Mouse (Mus musculus): ENCODE results near the gene Vdac2.

Vdac2 gene

DNA sequence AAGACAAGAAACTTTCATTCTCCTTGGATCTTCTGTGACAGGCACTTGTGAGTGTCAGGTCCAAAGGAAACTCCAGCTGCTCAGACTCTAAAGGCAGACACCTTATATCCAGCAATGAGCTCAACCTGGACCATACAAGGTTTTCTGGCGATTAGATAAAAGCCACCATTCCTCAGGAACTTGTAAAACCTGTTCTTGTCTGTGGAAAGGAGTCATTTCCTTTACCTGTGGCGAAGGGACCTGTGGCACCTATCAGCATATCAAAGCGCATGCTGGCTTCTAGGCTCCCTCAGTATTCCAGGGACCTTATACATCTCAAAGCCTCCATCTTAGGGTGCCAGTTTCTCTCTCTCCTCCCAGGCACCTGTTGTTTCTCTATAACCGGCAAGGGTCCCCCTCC, 7.6 kb upstream of the Vdac2 start:
- no peak for DNase-seq (ENCODE audit: low read depth, low spot score)

DNA sequence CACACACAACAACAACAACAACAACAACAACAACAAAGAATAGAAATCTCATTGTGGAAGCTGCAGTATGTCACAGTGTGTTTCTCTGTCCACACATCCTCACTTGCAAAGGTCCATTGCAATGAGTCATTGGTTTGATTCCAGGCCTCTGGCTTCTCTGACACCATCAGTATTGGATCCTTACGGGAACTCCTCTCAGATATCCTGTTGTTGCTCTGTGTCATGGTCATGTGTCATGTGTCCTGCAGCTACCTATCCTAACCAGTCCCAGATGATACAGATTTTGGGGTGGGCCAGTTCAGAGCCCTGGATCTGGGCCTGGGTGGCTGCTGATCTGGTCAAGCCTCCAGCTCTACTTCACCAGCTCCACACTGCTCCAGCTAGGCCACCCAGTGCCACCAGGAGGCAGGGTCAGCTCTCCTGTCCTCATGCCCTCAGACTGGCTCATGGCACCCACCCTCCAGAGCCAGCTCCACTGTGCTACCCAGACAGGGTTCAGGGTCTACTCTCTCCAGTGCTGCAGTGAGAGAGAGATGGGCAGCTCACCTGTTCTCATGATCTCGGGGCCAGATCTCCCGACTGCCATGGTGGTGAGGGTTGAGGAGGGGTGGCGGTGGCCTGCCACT, 4.0 kb upstream of the Vdac2 start:
- no peak for DNase-seq (ENCODE audit: low read depth, low spot score)

DNA sequence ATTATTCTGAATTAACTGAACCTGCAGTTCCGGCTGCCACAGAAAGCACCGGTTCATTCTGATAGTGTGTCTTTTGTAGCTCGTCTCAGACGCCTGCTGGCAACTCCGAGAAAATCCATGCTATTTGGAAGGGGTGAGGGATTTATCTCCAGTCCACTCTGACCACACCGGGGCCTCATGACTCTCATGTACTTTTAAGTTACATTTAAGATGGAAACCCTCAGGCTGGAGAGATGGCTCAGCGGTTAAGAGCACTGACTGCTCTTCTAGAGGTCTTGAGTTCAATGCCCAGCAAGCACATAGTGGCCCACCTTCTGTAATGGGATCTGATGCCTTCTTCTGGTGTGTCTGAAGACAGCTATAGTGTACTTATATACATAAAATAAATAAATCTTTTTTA, 2.7 kb upstream of the Vdac2 start:
- no peak for DNase-seq (ENCODE audit: low read depth, low spot score)

DNA sequence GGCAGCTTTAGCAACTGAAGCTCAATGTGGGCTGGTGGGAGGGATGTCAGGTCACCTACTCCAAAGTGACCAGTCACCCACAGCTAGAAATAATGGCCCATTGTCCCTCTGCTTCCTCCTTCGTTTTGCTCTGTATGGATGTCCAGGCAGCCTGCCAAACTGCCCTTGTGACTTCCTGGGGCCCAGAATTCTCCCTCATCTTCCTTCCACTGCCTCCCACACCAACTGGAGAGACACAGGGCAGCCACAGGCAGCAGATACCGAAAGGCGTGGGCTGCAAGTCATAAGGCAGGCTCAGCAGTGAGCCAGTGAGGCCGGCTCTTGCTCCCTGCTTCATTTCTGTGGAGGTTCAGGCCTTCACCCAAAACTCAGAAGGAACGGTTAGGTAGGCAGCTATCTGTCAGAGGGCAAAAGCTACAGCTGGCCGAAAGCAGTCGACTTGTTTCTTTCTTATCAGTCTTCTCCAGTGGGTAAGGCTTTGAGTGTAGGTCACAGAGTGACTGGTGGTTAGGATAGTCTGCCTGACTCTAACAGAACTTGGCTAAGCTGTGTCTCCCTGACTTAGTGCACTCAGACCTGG, 2.2 kb upstream of the Vdac2 start:
- no peak for DNase-seq (ENCODE audit: low read depth, low spot score)

DNA sequence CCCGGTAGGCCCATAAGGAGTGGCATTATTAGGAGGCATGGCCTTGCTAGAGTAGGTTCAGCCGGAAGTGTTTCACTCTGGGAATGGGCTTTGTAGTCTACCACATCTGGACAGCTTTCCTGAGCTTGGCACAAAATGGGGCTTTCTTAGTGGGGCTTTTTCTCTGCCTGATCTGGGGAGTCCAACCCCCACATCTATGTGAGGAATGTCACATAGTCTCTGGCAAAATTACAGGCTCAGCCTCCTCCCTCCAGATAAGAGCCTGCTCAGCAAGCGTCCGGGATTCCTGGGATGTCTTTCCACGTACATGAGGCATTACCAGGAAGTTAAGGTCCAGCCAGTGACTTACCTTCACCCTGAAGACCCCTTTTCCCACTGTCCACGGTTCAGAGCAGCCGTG, 1.1 kb upstream of the Vdac2 start:
- DNase-seq (ENCODE audit: low read depth, low spot score): no peak

DNA sequence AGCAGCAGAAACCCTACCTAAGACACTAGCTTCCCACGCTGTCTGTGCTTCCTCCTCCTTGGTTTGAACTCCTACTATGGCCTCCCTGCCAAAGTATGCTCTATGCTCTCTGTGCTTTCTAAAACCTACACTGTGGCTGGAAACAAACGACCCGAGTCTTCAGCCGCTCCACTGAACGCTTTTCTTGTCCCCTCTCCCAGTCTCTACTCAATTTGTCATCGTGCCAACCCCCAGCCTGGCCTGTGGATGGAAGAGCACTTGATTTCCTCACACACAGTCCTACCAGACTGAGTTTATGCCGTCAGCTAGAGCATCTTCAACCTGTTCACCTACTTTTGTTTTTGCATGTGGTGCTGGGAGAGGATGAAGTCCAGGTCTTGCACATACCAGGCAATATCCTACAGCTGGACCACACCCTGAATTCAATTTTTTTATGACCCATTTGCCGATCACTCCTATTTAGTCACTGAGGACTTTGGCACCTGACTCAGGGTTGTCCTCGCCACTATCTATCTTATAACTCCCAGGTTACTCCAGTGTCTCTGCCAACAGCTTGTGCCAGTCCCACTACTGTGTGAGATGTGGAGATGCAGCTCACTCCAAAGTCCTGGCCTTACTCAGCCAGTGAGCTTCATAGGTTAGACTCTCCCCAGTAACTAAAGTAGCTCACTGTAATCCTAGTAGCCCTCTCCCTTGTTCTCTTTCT, 901 bp downstream of the Vdac2 start:
- DNase-seq (ENCODE audit: low read depth, low spot score): no peak

DNA sequence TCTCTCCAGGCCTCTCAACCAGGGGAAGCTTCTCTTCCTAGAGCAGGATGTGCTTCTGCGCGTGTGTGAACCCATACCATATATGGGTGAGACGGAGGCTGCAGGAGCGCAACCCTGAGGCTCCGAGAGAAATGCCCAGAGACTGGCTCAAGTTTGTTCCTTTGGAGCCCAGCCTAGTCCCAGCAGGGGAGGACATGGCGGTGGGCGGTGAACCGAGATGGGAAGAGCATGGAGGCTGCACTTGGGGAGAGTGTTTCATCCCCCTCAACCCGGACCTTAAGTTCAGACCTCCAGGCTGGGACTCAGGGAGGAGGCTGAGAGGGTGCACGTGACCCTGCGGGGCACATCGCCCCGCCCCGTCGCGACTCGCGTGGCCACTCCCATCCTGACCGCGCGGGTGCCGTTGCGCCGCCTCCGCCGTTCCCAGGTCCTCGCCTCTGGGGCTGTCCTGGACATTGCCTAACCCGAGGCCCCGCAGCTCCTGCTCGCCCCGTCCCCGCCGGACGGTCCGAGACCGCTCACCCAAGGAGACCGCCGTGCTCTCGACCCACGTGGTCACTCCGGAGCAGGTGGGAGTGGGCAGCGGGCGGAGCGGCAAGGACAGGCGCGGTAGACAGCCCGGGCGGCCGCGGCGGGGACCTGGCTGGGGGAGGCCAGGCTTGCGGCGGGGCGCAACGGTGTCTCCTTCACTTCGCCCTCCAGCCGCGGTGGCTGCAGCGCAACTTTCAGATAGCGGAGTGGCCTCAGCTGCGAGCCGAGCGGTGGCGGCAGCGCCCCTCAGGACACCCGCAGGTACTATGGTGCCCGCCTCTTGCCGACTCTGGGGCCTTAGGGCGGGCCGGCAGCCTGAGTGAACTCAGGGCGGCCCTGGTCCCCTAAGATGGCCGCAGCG, 6.1 kb downstream of the Vdac2 start:
- DNase-seq (ENCODE audit: low read depth, low spot score): peak; percentile 98

DNA sequence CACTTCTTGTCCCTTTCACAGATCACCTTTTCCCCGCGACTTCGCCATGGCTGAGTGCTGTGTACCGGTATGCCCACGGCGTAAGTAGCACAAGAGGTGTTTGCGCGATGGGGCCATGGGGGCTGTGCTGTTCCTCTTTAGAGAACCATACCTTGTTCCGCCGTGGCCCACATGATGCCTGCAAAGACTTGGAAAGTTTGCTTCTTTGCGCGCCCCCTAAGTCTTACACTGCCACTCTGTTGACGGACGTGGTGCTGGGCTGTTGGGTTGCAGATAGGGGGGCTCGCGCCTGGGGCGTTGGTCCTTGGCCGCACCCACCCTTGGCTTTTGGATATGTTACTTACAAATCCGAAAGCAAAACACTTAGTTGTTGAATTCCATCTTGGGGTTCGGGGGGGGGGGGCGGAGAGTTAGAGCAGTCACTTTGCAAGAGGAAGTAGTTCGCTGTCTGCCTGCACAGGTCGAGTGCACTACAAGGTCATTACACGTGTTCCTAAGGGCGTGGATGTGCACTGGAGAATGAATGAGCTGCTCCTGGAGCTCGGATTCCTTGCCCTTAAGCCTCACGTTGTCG, 6.9 kb downstream of the Vdac2 start:
- DNase-seq (ENCODE audit: low read depth, low spot score): peak; percentile 59

DNA sequence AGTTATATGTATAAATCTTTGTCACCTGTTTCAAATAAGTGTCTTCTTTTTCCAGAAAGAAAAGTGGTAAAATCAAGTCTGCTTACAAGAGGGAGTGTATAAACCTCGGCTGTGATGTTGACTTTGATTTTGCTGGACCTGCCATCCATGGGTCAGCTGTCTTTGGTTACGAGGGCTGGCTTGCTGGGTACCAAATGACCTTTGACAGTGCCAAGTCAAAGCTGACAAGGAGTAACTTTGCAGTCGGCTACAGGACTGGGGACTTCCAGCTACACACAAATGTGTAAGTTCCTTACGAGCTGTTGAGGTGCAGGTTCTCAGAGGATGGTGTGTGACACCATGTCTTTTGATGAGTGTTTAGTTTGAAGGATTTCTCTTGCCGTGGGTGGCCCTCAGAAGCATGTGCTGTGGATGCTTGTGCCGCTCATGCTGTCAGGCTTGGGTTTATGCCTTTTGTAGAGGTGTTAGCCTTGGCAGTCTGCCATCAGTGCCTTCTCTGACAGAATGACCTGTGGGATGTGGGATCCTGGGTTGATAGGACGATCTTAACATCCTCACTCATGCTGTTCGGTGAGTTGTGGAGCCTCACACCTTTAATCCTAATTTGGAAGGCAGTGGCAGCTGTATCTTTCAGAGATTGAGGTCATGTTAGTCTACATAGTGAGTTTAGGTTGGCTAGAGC, 13.4 kb downstream of the Vdac2 start:
- no peak for DNase-seq (ENCODE audit: low read depth, low spot score)

DNA sequence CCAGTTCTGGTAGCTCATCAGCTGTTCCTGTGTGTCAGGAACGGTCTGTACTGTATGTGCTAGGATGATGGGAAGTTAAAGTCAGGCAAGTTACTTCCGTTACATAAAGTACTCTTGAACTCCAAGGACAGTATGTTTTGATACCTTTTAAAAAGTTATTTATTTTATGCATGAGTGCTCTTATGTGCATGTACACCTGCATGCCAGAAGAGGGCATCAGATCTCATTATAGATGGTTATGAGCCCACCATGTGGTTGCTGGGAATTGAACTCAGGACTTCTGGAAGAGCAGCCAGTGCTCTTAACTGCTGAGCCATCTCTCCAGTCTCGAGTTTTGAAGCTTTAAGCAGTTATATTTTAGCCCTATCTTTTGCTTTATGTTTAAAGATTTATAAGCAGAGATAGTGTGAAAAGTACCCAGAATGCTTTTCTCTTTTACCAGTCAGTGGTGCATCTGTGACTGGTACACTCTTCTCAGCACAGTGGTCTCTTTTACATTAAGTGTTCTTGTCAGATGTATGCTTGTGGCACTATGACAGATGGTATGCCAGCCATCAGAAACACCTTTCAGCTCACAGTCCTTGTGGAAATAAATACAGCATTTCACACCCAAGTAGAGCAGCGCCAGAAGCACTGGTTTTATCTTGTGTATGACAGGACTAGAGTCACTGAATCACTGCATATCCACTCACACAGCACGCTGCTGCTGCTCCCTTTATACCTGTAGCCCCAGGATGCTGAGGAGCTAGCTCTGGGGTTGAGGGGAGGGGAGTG, 17.0 kb downstream of the Vdac2 start:
- DNase-seq (ENCODE audit: low read depth, low spot score): no peak

DNA sequence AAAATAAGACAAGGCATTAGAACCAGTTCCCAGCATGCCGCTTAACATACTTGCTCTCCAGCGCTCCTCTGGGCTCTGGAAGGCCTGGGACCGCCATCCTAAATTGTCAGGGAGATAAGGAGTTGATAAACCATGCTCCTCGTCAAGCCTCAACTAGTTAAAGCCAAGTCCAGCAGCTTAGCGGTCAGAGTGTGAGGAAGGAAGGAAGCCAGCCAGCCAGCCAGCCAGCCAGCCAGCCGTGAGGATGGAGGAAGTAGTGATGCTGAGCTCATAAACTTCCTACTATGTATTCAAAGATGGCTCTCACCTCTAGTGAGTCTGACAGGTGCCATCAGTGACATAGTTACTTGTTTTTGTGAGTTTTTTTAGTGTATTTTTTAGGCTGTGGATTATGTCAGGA, 18.2 kb downstream of the Vdac2 start:
- DNase-seq (ENCODE audit: low read depth, low spot score): no peak

DNA sequence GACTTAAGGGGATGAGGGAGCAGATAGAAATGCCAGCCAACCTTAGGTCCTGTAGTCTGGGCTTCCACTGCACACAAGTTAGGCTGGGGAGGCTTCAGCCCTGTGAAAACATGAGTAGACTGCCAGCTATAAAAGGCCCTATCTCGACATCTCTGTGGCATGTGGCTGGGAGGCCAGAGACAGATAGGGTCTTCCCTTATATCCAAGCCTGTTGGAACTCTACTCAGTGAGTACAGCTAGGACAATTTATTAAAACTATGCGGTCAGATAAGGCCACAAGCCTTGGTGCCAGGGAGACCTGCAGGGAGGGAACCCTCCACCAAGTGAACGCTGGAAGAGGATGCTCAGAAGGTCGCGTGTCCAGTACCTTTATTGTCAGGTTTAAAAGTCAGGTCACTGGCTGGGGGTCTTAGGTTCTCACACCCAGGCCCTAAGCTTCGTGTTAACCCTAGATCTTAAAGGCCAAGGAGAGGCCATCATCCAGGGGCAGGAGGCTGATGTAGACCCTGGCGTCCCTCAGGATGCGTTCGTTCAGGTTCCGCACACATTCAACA, 21.9 kb downstream of the Vdac2 start:
- DNase-seq (ENCODE audit: low read depth, low spot score): no peak

DNA sequence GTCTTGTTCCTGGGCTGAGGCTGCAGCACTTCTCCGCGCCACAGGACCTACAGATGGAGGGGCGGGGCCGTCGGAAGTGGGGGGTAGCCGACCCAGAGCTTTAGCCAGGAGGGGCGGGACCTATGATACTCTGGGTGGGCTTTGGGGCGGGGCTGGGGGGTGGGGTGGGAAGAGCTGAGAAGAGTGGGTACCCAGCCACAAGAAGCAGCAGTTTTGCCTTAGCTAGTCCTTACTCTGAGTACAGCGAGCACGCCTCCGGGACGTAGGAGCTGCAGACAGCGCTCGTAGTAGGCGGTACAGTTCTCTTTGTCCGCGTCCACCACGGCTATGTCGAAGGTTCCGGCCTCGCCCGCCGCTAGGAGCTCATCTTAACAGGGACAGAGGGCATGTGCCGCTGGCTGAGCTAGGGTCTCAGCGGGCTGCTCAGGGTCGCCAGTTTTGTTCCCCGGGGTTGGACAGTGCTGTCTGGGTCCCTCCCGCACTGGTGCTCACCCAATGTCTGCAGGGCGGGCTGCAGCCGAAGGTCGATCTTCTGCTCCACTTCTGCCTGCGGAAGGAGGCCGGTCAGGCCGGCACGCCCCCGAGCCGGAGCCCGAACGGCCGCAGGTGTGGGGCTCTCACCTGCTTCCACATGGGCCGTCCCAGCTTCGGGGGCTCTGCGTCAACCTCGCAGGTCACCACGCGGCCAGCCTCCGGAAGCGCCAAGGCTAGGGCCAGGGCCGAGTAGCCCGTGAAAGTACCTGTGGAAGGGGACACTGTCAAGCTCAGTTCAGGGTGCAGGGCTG, 22.5 kb downstream of the Vdac2 start:
- peak; percentile 56 for DNase-seq (ENCODE audit: low read depth, low spot score)

DNA sequence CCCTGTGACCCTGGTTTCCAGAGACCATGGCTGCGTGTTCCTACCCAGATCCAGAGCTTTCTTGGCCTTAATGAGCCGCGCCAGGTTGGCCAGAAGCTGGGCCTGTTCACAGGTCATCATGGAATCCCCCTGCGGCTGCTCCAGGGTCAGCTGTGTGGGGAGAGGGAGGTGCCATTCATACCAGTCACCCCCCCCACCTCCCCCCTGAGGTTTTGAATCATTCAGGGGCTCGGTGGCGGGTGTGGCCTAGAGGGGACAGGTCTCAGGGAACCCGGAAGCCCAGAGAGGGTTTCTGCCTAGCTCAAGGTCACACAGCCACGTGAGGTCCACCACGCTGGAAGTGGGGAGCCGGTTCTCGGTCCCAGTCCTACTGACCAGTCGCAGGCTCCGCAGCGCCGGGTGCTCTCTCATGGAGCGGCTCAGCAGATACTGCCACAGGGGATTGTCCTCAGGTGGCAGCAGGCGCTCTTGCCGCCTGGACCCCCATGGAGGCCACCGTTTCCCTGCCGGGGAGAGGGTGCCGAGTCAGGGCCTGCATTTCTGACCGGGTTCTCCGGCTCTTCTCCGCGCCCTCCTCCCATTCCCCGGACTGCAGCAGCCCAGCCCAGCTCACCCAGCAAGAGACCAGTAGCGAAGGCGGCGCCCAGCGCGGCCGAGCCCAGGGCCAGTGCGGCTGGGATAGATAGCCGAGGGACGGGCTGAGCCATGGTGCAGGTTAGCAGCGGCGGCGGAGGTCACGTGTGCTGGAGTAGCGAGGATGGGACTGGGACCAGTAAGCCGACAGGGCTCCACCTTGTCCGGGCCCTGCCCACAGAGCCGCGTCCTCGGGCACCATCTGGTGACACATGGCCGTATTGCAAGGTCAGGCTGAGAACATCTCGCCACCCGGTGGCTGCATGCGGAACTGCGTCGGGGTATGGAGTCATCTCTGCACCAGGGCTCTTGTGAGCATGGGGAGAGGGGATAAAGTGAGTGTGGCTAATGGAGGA, 23.4 kb downstream of the Vdac2 start, which contains the start of gene Comtd1:
Gene Comtd1, minus strand, starts transcription at position 812 of the 989 bp plus-strand sequence.
- peak; percentile 95 for DNase-seq (ENCODE audit: low read depth, low spot score)

DNA sequence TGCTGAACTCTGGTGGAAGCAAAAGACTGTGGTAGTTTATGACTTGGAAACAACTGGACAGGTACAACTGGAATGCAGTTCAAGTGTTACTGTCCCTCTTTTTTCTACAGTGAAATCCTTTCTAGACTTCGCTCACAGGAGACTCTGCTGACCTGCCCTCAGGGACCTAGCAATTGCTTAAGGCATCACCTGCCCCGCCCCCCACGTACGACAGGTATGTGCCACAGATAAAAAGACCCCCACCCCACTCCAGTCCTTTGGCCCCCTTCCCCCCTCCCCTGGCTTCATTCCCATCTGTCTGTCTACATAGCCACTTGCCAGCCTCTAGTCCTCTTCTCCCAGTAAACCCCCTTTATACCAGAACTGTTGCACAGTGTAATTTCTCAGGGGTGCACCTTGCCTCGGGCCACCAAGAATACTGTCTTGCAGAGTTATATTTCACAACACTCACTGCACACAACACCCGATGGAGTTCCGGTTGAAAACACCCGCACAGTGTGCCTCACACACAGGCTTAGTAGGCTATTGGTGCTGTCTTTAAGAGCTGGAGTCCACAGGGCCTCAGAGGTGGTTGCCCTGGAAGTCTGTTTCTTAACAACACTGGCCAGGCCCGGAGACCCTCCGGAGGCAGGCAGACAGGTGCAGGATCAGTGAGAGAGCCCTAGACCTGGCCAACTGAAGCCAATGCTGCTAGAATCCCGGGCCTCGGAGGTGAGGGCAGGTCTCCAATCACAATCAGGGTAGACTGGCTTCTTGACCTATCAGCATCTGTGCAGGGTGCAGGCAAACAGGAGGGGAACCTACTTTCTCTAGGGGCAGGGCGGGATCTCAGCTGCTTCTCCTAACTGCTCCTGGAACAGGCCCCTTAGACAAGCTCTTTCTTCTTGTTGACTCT, 24.7 kb downstream of the Vdac2 start:
- no peak for DNase-seq (ENCODE audit: low read depth, low spot score)

DNA sequence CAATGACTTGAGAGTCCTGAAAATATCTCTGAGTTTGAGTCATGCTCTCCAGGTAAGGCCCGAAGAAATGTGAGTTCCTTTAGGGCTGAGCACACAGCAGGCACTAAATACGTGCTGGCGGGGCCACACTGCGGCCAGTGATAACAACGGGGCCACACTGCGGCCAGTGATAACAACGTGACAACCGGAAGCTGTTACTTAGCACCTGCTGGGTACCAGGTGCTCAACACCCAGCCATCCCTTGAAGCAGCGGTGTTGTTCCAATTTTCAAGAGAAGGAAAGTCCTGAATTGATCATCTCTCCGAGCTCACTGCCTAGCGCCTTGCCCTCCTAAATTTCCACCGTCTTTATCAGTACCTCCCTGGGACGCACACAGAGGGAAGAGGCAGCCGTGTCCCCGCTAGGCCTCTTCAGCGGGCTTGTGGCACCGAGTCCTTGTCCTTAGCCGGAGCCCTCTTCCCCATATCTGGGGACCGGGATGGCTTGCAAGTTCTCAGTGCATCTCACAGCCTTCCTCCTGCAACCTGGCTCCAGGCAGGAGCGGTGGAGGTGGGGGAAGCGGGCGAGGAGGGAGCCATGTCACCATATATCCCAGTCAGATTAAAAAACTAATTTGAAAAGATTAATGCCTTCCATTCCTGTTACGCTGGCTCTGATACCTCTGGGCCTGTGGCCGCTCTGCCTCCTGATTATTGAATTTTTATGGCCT, 25.5 kb downstream of the Vdac2 start:
- DNase-seq (ENCODE audit: low read depth, low spot score): no peak

All from CD4-positive, CD25-positive, alpha-beta regulatory T cell, adult 2 months (primary cell).